In genomic region chr13:3773149-3773688, GRCm38 (mm10) we compare ENCODE assay signal across 21 mouse cellular contexts. TPM values are rescaled to one million over a fixed set of nuclear protein-coding genes. Genes with fewer than 3 reads are reported as not detected.
"Had no signal": no experiment of that assay in that cellular context is flagged by ENCODE, and none has a peak within 500 bp of the region (broad histone marks: within the 10 kb centered on the region; RNA-seq: fewer than 3 reads in every experiment).

No protein-coding gene starts in this region.

- DNase-seq: lung, adult 18-20 months; lung, embryonic 14.5 days; lung, postnatal 10 days; lung, postnatal 4 days; midbrain, embryonic 14.5 days; right cerebral cortex, adult 18-20 months; right cerebral cortex, postnatal 25 days; right cerebral cortex, postnatal 4 days; spleen, adult 18-20 months; thymus, adult 18-20 months; thymus, postnatal 14 days; thymus, postnatal 36 days had no signal

- ATAC-seq: midbrain, embryonic 16.5 days had no signal

RNA-seq across cellular contexts. Expression of gene Calml3, which starts 30.9 kb away (rescaled TPM):
- total RNA-seq: megakaryocyte, adult 5-6 weeks; megakaryocyte-erythroid progenitor cell, adult 5-6 weeks had no signal
- polyA plus RNA-seq: lung, embryonic 14.5 days; midbrain, embryonic 10.5 days; midbrain, embryonic 12.5 days; midbrain, embryonic 14.5 days; midbrain, embryonic 16.5 days; neural tube, embryonic 11.5 days; neural tube, embryonic 13.5 days; neural tube, embryonic 15.5 days; small intestine, adult 2 months had no signal
